Mouse (Mus musculus): ENCODE results near the gene Cblc.

GRCm38 (mm10) chr7:19760021-19760420 is 36.6 kb downstream of the Cblc start:
- TF ChIP-seq CTCF (conservative IDR thresholded peaks at IDR 0.05; ENCODE audit: low read length) (no peak), NANOG (IDR thresholded peaks at IDR 0.05; ENCODE audit: borderline replicate concordance, low read length) (no peak), POU5F1 (IDR thresholded peaks at IDR 0.05; ENCODE audit: borderline replicate concordance, low read length) (no peak)

Data from E14TG2a.4 (cell line).